Mouse (Mus musculus) stomach, postnatal 0 days (tissue): ENCODE measurements around the gene Ccser2. TPM values are rescaled to one million over a fixed set of nuclear protein-coding genes. Genes with fewer than 3 reads are reported as not detected.

Source experiments
- ATAC-seq: fragments of 200-750 bp; cut with Nextera tagmentation; 2 replicates; pipeline ENCODE4 v1.8.0; 2017; ENCODE audit not compliant: low FRiP score, low TSS enrichment
- DNase-seq: peaks from one replicate; pipeline ENCODE4 v3.0.0-alpha.2; 2016; ENCODE audit warnings: low spot score
- H3K27ac ChIP-seq: fragments of 300-500 bp; sonication (generic); replicated peaks from 2 replicates; pipeline ENCODE4 v1.5.1; 2014; ENCODE audit warnings: mild to moderate bottlenecking, control low read depth
- H3K27me3 ChIP-seq: fragments of 300-500 bp; sonication (generic); 2 replicates; pipeline ENCODE4 v1.6.1; 2014; ENCODE audit warnings: low read length; ENCODE audit not compliant: control insufficient read depth, insufficient read depth
- H3K36me3 ChIP-seq: fragments of 300-500 bp; sonication (generic); 2 replicates; pipeline ENCODE4 v1.6.1; 2014; ENCODE audit warnings: low read length, mixed read lengths; ENCODE audit not compliant: control insufficient read depth, insufficient read depth
- H3K4me1 ChIP-seq: fragments of 300-500 bp; sonication (generic); replicated peaks from 2 replicates; pipeline ENCODE4 v1.6.1; 2014; ENCODE audit warnings: antibody characterized with exemption; ENCODE audit not compliant: control insufficient read depth, insufficient read depth
- H3K4me2 ChIP-seq: fragments of 300-500 bp; sonication (generic); replicated peaks from 2 replicates; pipeline ENCODE4 v1.6.1; 2014; ENCODE audit warnings: low read depth, mild to moderate bottlenecking, control low read depth, moderate library complexity
- H3K4me3 ChIP-seq: fragments of 300-500 bp; sonication (generic); 2 replicates; pipeline ENCODE4 v1.5.1; 2014; ENCODE audit warnings: low read depth, low read length, control low read depth
- H3K9ac ChIP-seq: fragments of 300-500 bp; sonication (generic); 2 replicates; pipeline ENCODE4 v1.6.1; 2014; ENCODE audit warnings: mild to moderate bottlenecking, low read length, control low read depth, mixed read lengths
- H3K9me3 ChIP-seq: fragments of 300-500 bp; sonication (generic); 2 replicates; pipeline ENCODE4 v1.6.1; 2016; ENCODE audit warnings: low read length; ENCODE audit not compliant: control insufficient read depth
- CTCF ChIP-seq: IDR thresholded peaks from 2 replicates; pipeline ENCODE4 v1.5.1; 2016; ENCODE audit warnings: antibody characterized with exemption, low read depth, mild to moderate bottlenecking, moderate library complexity
- EP300 ChIP-seq: optimal IDR thresholded peaks from 2 replicates; pipeline ENCODE3; 2016; ENCODE audit warnings: antibody characterized with exemption
- WGBS: fragments of 180-500 bp; shearing (Covaris S2); extraction: QIAGEN DNeasy Blood & Tissue Kit; methylation state at CpG from one replicate; pipeline ENCODE4 v1.1.7; 2014; 5-methylcytosine and 5-hydroxymethylcytosine counted together
- polyA plus RNA-seq: library from polyadenylated mRNA; unstranded; fragments of >200 nt; fragmentation: Nextera tagmentation; extraction: Ambion mirVana; gene quantifications from 2 replicates; pipeline ENCODE4 v1.2.1, GENCODE M21; 2015

Ccser2 gene
- polyA plus RNA-seq, 1 experiment from 2014 or later = 19.7 TPM

DNA sequence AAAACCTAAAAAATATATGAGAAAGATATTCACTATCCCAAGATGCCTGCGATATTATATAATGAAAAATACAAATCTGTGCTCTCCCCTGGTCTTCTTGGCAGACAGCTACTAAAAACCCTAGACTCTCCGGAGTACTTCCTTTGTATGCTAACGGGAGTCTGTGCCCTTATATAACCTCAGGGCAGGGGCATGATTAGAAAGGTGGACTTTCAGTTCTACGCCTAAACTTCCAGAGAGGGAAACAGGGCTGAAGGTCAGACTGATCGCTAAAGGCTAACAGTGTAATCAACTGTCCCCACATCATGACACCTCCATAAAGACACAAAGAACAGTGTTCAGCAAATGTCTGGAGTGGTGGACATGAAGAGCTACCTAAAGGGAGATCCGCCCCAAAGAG is 11.3 kb downstream of the Ccser2 start:
- 68% methylated on average over 6 of the region's 6 CpGs for WGBS
- Histone ChIP-seq H3K4me2 (no peak overlapping the region), H3K27me3 (no peaks in the 10 kb centered on the region), H3K4me3 (no peak overlapping the region), H3K36me3 (no peaks in the 10 kb centered on the region), H3K9me3 (no peaks in the 10 kb centered on the region), H3K4me1 (no peaks in the 10 kb centered on the region), H3K27ac (no peak overlapping the region), H3K9ac (no peak overlapping the region)
- DNase-seq (no peak), ATAC-seq (no peak)
- TF ChIP-seq EP300 (no peak), CTCF (no peak)

DNA sequence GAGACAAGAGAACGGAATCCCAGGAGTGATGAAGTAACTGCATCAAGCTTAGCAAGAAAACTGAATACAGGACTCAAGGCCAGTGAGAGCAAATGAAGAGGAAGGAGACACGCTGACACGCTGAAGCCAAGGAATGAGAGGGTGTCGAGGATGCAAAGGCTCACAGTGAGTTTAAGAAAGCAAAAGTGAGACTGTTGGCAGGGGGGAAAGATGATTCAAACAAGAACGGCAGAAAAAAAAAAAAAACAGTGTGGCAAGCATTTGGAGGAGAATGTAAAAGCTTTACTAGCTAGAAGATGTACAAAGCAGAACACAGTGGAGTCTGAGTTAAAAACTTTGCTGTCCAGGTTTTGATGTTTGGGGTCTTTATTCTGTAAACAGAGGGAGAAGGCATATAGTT is 11.9 kb downstream of the Ccser2 start:
- no peak overlapping the region for H3K27ac ChIP-seq
- TF ChIP-seq CTCF (no peak), EP300 (no peak)
- H3K4me3 ChIP-seq = no peak overlapping the region
- DNase-seq (no peak), ATAC-seq (no peak)
- no peak overlapping the region for H3K9ac ChIP-seq
- no peaks in the 10 kb centered on the region for H3K27me3 ChIP-seq
- WGBS = 47% methylated on average over 5 of the region's 5 CpGs
- no peaks in the 10 kb centered on the region for H3K36me3 ChIP-seq
- H3K4me1 ChIP-seq = no peaks in the 10 kb centered on the region
- no peaks in the 10 kb centered on the region for H3K9me3 ChIP-seq
- H3K4me2 ChIP-seq = no peak overlapping the region

- Histone ChIP-seq H3K4me2 (no peak overlapping the region), H3K27ac (no peak overlapping the region), H3K9me3 (no peaks in the 10 kb centered on the region), H3K36me3 (no peaks in the 10 kb centered on the region), H3K9ac (no peak overlapping the region), H3K4me3 (no peak overlapping the region), H3K4me1 (no peaks in the 10 kb centered on the region), H3K27me3 (no peaks in the 10 kb centered on the region)
- no peak for ATAC-seq
- TF ChIP-seq EP300 = no peak
- TF ChIP-seq CTCF = no peak
- 78% methylated on average over 10 of the region's 10 CpGs for WGBS
- DNase-seq = no peak
These were observed 15.7 kb downstream of the Ccser2 start for GRCm38 (mm10) chr14:36952687-36953426.

DNA sequence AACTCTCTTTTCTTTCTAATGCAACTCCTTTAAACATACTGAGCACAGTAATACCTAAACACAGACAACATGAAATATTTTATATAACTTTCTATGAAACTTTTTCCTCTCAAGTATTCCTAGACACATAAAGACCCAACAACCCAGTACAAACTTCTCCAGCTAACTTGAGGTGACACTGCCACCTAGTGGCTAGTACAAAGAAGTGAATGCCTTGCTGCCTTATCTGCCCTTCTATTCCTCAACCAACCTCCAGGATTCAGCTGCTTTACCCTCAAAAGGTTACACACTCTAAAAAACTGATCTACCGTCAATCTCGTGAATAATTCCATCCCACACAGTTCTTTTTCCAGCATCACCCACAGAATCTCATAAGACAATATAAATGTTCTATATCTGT is 16.4 kb downstream of the Ccser2 start:
- H3K9ac ChIP-seq = no peak overlapping the region
- 27% methylated on average over 2 of the region's 2 CpGs for WGBS
- no peaks in the 10 kb centered on the region for H3K36me3 ChIP-seq
- H3K9me3 ChIP-seq = no peaks in the 10 kb centered on the region
- no peaks in the 10 kb centered on the region for H3K4me1 ChIP-seq
- ATAC-seq (no peak), DNase-seq (peak; percentile 30)
- no peak overlapping the region for H3K27ac ChIP-seq
- TF ChIP-seq CTCF (peak; percentile 87), EP300 (no peak)
- H3K27me3 ChIP-seq = no peaks in the 10 kb centered on the region
- no peak overlapping the region for H3K4me3 ChIP-seq
- no peak overlapping the region for H3K4me2 ChIP-seq

DNA sequence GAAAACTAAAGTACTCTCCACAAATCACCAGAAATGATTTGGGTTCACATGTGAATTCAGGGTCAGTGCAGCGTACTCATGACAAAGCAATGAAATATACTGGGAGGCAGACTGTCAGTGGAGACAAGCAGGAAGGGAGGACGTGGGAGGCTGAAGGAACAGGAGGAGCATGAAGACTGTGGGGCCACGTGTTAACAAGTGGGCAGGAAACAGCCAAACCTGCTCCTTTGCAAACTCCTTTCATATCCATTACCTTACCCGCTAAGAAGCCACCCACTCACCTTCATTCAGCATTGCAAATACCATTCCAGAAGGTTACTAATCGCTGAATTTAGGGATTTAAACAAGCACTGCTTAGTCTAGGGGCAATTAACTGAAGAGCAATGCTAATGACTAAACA is 25.9 kb downstream of the Ccser2 start:
- TF ChIP-seq CTCF (no peak), EP300 (no peak)
- no peak overlapping the region for H3K27ac ChIP-seq
- no peak for DNase-seq
- WGBS = 42% methylated on average over 5 of the region's 5 CpGs
- H3K9ac ChIP-seq = no peak overlapping the region
- no peaks in the 10 kb centered on the region for H3K4me1 ChIP-seq
- no peak overlapping the region for H3K4me2 ChIP-seq
- no peaks in the 10 kb centered on the region for H3K9me3 ChIP-seq
- no peaks in the 10 kb centered on the region for H3K27me3 ChIP-seq
- ATAC-seq = no peak
- H3K36me3 ChIP-seq = no peaks in the 10 kb centered on the region
- no peak overlapping the region for H3K4me3 ChIP-seq

DNA sequence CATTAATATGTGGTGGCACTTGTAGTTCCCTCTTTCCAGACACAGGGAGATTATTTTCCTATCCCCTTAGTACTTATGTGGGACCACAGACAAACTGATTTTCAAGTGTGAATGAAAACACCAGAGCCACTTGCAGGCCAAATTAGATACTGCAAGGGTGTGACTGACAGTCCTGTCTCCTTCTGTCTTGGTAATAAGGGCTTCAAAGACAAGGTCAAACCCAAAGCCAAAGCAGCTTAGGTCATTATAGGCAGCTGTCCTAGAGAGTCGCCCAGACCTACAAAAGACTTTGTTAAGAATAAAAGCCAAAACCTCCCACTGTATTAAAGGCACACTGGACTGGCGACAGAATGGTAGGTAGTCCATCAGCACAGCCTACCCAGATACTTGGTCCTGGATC is 30.6 kb downstream of the Ccser2 start:
- 89% methylated on average over 2 of the region's 2 CpGs for WGBS
- TF ChIP-seq EP300 (no peak), CTCF (no peak)
- no peak for DNase-seq
- ATAC-seq = no peak
- no peaks in the 10 kb centered on the region for H3K9me3 ChIP-seq
- H3K4me1 ChIP-seq = no peaks in the 10 kb centered on the region
- no peaks in the 10 kb centered on the region for H3K27me3 ChIP-seq
- H3K4me2 ChIP-seq = no peak overlapping the region
- no peak overlapping the region for H3K9ac ChIP-seq
- no peaks in the 10 kb centered on the region for H3K36me3 ChIP-seq
- H3K27ac ChIP-seq = no peak overlapping the region
- no peak overlapping the region for H3K4me3 ChIP-seq
